Mouse (Mus musculus) 3T3-L1 (cell line): ENCODE results near the gene Uhrf1bp1l.

ENCODE experiments used
- DNase-seq: peaks from one replicate; pipeline ENCODE4 v3.0.0-alpha.2; 2015; ENCODE audit warnings: low read depth, low spot score

The Uhrf1bp1l gene

GRCm38 (mm10) chr10:89838834-89839233 is 94.0 kb downstream of the Uhrf1bp1l start:
- DNase-seq = no peak

GRCm38 (mm10) chr10:89850951-89851350 is 106.2 kb downstream of the Uhrf1bp1l start:
- DNase-seq = no peak

- DNase-seq = peak; percentile 63
Measured at GRCm38 (mm10) chr10:89855251-89855875, 110.6 kb downstream of the Uhrf1bp1l start.

DNA sequence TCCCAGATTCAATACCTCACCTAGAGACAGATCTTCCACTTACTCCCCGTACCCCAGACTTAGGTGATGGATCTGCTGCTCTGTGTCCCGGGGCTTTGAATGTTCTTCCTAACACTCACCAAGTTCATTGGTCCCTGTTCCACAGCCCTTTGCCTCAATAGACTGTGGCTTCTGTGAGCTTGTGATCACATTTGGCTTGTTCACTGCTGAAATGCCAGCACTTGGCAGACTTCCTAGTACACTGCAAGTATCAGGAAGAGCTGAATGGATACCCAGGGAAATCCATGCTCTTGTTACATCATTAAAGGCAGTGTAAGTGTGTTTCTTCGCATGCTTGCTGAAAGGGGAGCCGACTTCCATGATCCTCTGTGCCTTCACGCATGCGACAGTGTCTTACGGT is 111.5 kb downstream of the Uhrf1bp1l start:
- peak; percentile 27 for DNase-seq

- peak; percentile 67 for DNase-seq
Measured at GRCm38 (mm10) chr10:89868211-89868610, 123.4 kb downstream of the Uhrf1bp1l start.

DNA sequence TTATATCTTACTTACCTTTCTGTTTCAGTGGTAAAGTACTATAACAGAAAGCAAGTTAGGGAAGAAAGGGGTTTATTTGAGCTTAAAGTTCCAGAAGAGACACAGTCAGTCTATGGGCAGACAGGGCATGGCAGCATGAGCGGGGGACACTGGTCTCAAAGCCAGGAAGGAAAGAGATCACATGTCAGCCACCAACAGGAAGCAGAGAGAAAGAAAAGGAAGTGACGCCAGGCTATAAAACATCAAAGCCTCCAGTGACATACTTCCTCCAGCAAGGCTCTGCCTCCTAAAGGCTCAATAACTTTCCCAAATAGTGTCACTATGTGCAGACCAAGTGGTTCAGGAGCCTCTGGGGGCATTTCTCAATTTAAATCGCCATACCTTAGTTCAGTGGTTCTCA is 124.0 kb downstream of the Uhrf1bp1l start:
- no peak for DNase-seq
